Mouse (Mus musculus) B cell, adult 2 months (primary cell): ENCODE results near the gene Gm10309.

Source experiments
- DNase-seq, 2 experiments: peaks; one replicate each; pipeline ENCODE4 v3.0.0; 2022

The Gm10309 gene

GRCm38 (mm10) chr17:86467291-86467898 lies 37.6 kb downstream of the Gm10309 start:
- peak; percentile 60 to 66 for DNase-seq

DNA sequence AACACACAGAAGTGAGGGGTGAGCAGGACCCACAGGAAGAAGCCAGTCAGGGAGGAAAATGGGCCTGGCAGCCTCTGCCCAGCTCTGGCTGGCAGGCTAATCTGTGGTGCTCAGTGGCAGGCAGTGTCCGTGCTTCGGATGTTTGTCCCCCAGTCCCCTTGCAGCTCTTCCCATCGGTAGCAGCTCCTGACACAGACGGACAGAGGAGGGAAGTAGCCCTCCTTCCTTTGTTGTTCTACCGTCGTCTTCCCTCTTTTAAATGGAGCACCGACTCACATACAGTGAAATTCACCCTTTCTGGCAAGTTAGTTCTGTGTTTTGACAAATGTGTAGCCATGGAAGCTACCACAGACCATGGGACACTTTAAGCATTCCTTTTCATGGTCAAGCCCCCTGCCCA lies 38.2 kb downstream of the Gm10309 start:
- DNase-seq = peak in 1 of 2 experiments; percentile 4

GRCm38 (mm10) chr17:86466412-86466811 lies 38.6 kb downstream of the Gm10309 start:
- DNase-seq = no peak

DNA sequence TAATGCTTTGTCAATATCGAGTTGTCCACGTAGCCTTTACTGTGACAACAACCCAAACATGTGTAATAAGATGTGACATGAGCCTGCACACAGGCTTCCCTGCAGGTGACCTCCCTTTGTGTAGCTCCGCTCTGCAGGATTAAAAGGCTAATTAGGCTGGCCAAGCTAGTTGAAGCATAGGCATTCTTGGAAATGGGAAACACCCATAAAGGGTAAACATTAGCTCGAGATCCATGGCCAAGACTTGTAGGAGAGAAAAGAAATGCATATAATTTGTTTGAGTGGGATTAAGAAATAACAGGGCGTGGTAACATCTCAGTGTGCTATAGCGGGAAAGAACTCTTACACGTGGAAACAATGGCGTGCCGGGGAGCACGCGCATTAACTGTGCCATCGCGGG lies 39.2 kb downstream of the Gm10309 start:
- no peak for DNase-seq

DNA sequence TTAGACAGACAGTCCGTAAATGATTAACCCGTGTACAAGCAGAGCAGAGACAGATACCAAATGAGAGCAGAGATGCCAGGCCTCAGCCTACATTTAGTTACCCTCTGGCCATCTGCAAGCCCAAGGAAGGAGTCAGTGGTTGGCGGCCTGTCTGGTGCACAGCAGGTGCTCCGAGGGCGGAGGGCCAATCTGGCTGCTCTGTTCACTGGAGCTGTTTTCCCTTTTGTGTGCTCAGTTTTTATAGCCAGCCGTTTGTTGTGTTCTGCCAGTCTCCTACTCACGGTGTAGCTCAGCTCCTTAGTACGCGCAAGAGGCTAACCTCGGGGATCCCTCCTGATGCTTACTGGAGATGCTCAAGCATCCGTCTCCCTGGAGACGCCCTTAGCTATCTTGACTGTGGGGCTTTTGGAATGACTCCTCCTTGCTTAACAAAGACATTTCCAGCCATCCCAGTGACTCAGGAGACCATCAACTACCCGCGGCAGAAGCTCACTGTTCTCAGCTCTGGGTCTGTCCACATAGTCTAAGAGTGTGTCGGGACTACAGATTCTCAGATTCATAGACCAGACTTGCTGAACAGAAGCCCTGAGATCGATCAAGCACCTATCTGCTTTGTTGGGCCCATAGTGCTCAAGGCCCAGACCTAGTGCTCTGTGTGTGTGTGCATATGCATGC lies 40.2 kb downstream of the Gm10309 start:
- no peak for DNase-seq

- no peak for DNase-seq
These were observed 40.8 kb downstream of the Gm10309 start for GRCm38 (mm10) chr17:86464197-86464596.

DNA sequence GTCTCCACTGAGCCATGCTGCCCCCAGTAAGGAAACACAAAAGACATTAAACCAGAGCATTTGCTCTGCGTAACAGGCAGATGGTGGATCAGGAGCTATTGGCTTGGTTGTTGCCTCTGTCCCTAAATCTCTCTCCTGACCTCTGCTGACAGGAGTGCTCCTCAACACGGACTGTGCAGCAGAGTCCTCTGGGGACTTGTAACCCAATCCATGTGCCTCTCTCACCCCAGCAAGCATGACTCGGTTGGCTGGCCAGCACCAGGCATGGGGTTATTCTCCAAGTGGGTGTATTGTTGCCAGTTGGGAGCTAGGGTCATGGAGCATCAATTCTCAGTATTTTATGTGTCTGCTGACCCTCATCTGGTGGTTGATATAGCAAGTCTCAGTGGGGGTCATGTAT lies 41.7 kb downstream of the Gm10309 start:
- no peak for DNase-seq

DNA sequence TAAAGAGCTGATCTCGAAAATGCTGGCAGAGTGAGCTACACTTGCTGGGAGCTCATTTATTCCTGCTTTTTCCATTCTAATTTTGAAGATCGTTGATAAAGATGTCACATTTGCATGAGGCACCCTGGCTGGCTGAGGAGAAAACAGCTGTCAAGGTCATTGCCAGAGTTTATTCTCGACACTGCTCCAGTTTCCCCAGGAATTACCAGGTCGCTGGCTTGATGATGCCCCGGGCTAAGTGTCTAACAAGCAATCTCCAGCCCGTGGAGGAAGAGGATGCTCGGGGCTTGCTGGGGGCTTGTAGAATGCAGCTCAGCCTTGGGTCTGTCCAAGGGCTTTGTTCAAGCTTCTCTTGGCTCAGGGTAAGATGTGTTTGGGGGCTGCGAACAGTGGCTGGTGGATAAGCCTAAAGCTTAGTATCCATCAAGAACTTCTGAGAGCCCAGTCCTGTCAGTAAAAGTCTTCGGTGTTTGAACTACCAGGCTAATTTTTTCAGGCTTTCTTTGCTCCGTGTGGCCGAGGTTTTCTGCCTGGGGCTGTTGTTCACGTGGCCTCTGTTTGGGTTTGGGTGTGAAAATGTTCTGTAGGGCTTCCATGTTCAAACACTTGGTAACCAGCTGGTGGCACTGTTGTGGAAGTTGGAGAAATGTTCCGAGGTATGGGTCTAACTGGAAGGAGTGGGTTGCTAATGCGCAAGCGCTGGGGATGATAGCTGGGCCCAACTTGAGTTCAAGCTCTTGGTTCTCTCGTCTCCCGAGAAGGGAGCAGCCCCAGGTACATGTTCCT lies 44.2 kb downstream of the Gm10309 start:
- DNase-seq = no peak

- DNase-seq = peak; percentile 42 to 52
These were observed 46.6 kb downstream of the Gm10309 start for GRCm38 (mm10) chr17:86458302-86458980.

DNA sequence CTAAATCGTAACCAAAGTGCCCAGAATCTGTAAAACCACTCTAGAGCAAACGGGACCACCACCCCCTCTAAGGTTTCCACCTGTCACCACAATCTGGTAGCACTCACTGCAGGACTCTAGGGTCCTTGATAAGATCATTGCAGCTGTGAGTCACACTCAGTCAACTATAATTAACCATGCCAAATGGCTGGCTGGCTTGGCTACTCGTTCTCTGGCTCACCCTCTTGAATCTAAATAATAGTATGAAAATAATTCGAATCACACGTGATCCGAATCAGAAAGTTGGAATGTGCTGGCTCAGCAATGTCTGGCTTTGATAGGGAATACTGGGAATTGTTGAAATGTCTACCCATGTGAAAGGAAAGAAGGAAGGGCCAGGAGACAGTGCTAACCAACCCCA lies 48.5 kb downstream of the Gm10309 start:
- DNase-seq = no peak

- DNase-seq = no peak
These were observed 50.7 kb downstream of the Gm10309 start for GRCm38 (mm10) chr17:86454351-86454706.

- no peak for DNase-seq
These were observed 51.2 kb downstream of the Gm10309 start for GRCm38 (mm10) chr17:86453673-86454350.

DNA sequence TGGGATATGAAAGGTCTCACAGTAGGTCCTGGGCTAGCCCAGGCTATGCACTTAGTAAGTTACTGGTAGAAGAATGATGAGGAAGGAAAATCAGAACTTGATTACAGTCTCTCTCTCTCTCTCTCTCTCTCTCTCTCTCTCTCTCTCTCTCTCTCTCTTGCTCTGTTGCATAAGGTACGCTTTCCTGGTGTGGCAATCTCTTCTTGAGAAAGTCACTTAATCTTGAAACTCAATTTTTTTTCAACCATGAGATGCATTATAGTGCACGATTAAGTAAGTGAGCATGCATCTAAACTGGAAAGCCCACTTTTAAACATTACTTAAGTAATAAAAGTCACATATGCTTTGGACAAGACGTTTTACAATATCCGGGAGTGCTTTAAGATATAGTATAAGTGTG lies 52.1 kb downstream of the Gm10309 start:
- no peak for DNase-seq
